Mouse (Mus musculus): ENCODE data around the gene Atxn2.

Gene Atxn2

GRCm38 (mm10) chr5:121766038-121766773 lies 55.1 kb downstream of the Atxn2 start:
- no peak for DNase-seq (ENCODE audit: low spot score)

GRCm38 (mm10) chr5:121767564-121767963 lies 56.4 kb downstream of the Atxn2 start:
- no peak for DNase-seq (ENCODE audit: low spot score)

- DNase-seq (ENCODE audit: low spot score): no peak
These were observed 58.7 kb downstream of the Atxn2 start for GRCm38 (mm10) chr5:121769827-121770226.

- DNase-seq (ENCODE audit: low spot score): no peak
These were observed 60.5 kb downstream of the Atxn2 start for GRCm38 (mm10) chr5:121771611-121772010.

GRCm38 (mm10) chr5:121778485-121779119 lies 67.5 kb downstream of the Atxn2 start:
- DNase-seq (ENCODE audit: low spot score): no peak

GRCm38 (mm10) chr5:121780180-121780579 lies 69.0 kb downstream of the Atxn2 start:
- DNase-seq (ENCODE audit: low spot score): no peak

GRCm38 (mm10) chr5:121782467-121782866 lies 71.3 kb downstream of the Atxn2 start:
- DNase-seq (ENCODE audit: low spot score): no peak

- DNase-seq (ENCODE audit: low spot score): no peak
These were observed 72.8 kb downstream of the Atxn2 start for GRCm38 (mm10) chr5:121783862-121784500.

GRCm38 (mm10) chr5:121791026-121791425 lies 79.9 kb downstream of the Atxn2 start:
- no peak for DNase-seq (ENCODE audit: low spot score)

GRCm38 (mm10) chr5:121795800-121796199 lies 84.7 kb downstream of the Atxn2 start:
- no peak for DNase-seq (ENCODE audit: low spot score)

- no peak for DNase-seq (ENCODE audit: low spot score)
These were observed 87.3 kb downstream of the Atxn2 start for GRCm38 (mm10) chr5:121798447-121798846.

GRCm38 (mm10) chr5:121807186-121807585 lies 96.0 kb downstream of the Atxn2 start:
- no peak for DNase-seq (ENCODE audit: low spot score)

GRCm38 (mm10) chr5:121808202-121808601 lies 97.1 kb downstream of the Atxn2 start:
- DNase-seq (ENCODE audit: low spot score): no peak

GRCm38 (mm10) chr5:121809667-121810224 lies 98.6 kb downstream of the Atxn2 start:
- DNase-seq (ENCODE audit: low spot score): no peak

- DNase-seq (ENCODE audit: low spot score): no peak
These were observed 99.4 kb downstream of the Atxn2 start for GRCm38 (mm10) chr5:121810331-121811151.

GRCm38 (mm10) chr5:121811485-121811931 lies 100.4 kb downstream of the Atxn2 start:
- no peak for DNase-seq (ENCODE audit: low spot score)

- no peak for DNase-seq (ENCODE audit: low spot score)
These were observed 101.5 kb downstream of the Atxn2 start for GRCm38 (mm10) chr5:121812526-121813243.

- DNase-seq (ENCODE audit: low spot score): no peak
These were observed 102.6 kb downstream of the Atxn2 start for GRCm38 (mm10) chr5:121813744-121814143.

- peak; percentile 63 for DNase-seq (ENCODE audit: low spot score)
These were observed 103.9 kb downstream of the Atxn2 start for GRCm38 (mm10) chr5:121815067-121815466.

- DNase-seq (ENCODE audit: low spot score): no peak
These were observed 104.8 kb downstream of the Atxn2 start for GRCm38 (mm10) chr5:121815867-121816380.

GRCm38 (mm10) chr5:121816611-121817010 lies 105.5 kb downstream of the Atxn2 start:
- no peak for DNase-seq (ENCODE audit: low spot score)

Data from yolk sac, embryonic 10.5 days (tissue).